Mouse (Mus musculus) c-Kit-positive CD71-positive TER-119-positive erythroid progenitor cells, embryonic 14.5 days (primary cell): ENCODE measurements around the gene Id1.

Experiments
- DNase-seq: peaks from one replicate; pipeline ENCODE4 v3.0.0-alpha.2; 2013; ENCODE audit warnings: low spot score

The Id1 gene

GRCm38 (mm10) chr2:152784640-152785039, 48.6 kb downstream of the Id1 start:
- DNase-seq: no peak

- no peak for DNase-seq
These were observed 49.6 kb downstream of the Id1 start for GRCm38 (mm10) chr2:152785446-152786350.
